Mouse (Mus musculus) embryonic facial prominence, embryonic 10.5 days (tissue): ENCODE data around the gene Snx11. TPM values are rescaled to one million over a fixed set of nuclear protein-coding genes. Genes with fewer than 3 reads are reported as not detected.
"Not testable (repeated sequence)": the region's sequence is repeated elsewhere in the genome, so short reads cannot be mapped to it uniquely, and the experiment has no call there.

Experiments
- DNase-seq: peaks from one replicate; pipeline ENCODE4 v3.0.0-alpha.2; 2017; ENCODE audit warnings: low spot score
- H3K27ac ChIP-seq: fragments of 300-500 bp; sonication (generic); replicated peaks from 2 replicates; pipeline ENCODE4 v1.5.1; 2016; ENCODE audit warnings: mild to moderate bottlenecking
- H3K27me3 ChIP-seq: fragments of 300-500 bp; sonication (generic); replicated peaks from 2 replicates; pipeline ENCODE4 v1.6.1; 2016; ENCODE audit warnings: low read depth, mild to moderate bottlenecking; ENCODE audit not compliant: poor library complexity, severe bottlenecking
- H3K36me3 ChIP-seq: fragments of 300-500 bp; sonication (generic); replicated peaks from 2 replicates; pipeline ENCODE4 v1.6.1; 2016; ENCODE audit warnings: mild to moderate bottlenecking, moderate library complexity
- H3K4me1 ChIP-seq: fragments of 300-500 bp; sonication (generic); 2 replicates; pipeline ENCODE4 v1.6.1; 2016
- H3K4me3 ChIP-seq: fragments of 300-500 bp; sonication (generic); 2 replicates; pipeline ENCODE4 v1.5.1; 2016; ENCODE audit warnings: mild to moderate bottlenecking, moderate library complexity
- H3K9me3 ChIP-seq: fragments of 300-500 bp; sonication (generic); 2 replicates; pipeline ENCODE4 v1.6.1; 2016; ENCODE audit warnings: mild to moderate bottlenecking
- WGBS: fragments of 180-500 bp; shearing (Covaris S2); methylation state at CpG from one replicate; pipeline ENCODE4 v1.1.7; 2016; 5-methylcytosine and 5-hydroxymethylcytosine counted together
- polyA plus RNA-seq: library from polyadenylated mRNA; unstranded; fragments of >200 nt; fragmentation: Nextera tagmentation; extraction: Ambion mirVana; gene quantifications from 2 replicates; pipeline ENCODE4 v1.2.1, GENCODE M21; 2016

The Snx11 gene
- polyA plus RNA-seq, 1 experiment from 2014 or later = 25.5 TPM

- 1% methylated on average over 93 of the region's 93 CpGs for WGBS
- Histone ChIP-seq H3K27ac (peak within 1 kb of the TSS; percentile 100), H3K9me3 (no peaks in the 10 kb centered on the region), H3K4me3 (peak within 1 kb of the TSS; percentile 97), H3K36me3 (peaks cover 28% of the 10 kb centered on the region), H3K4me1 (peaks cover 39% of the 10 kb centered on the region), H3K27me3 (no peaks in the 10 kb centered on the region)
- peak; percentile 95 for DNase-seq
Measured at GRCm38 (mm10) chr11:96788871-96789795, 11.8 kb upstream of the Snx11 start, which contains the start of gene Cbx1. Cbx1 (plus strand) TSS chr11:96789127.

DNA sequence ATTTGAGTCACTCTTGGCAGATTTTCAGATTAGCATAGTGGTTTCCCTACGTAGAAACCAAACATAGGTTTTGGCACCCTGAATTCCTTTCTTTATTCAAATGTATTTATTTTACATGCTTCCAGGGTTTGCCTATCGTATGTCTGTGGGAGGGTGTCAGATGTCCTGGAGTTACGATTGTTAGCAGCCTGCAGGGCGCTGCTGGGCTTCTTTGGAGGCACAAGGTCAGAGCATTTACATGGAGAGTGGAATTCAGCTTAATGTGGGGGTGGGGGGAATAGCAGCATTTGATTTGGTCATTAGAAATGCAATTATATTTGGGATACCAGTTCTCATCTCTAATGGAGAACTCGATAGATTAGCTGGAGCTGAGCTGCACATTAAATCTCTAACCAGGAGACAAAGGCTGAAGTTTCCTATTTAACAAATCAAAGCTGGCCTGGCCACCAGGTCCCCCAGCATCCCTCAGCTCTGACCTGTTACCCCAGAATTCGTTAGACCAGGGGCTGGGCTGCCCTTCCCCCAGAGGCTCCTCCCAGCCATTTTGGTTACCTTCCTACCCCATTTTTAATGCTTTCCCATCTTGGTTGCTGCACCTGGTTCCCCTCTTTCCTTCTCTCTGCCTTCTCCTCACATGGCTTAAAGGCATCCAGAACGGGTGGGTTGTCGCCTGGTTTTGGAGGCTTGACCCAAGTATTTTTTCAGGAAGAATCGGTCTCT, 9.5 kb upstream of the Snx11 start:
- H3K27me3 ChIP-seq = no peaks in the 10 kb centered on the region
- H3K36me3 ChIP-seq = peaks cover 14% of the 10 kb centered on the region
- peaks cover 30% of the 10 kb centered on the region for H3K4me1 ChIP-seq
- 32% methylated on average over 9 of the region's 9 CpGs for WGBS
- no peak overlapping the region for H3K4me3 ChIP-seq
- no peak for DNase-seq
- H3K9me3 ChIP-seq = no peaks in the 10 kb centered on the region
- no peak overlapping the region for H3K27ac ChIP-seq

GRCm38 (mm10) chr11:96784847-96785246, 7.5 kb upstream of the Snx11 start:
- H3K36me3 ChIP-seq, H3K9me3 ChIP-seq, H3K4me1 ChIP-seq, H3K4me3 ChIP-seq, H3K27me3 ChIP-seq, H3K27ac ChIP-seq: not testable (repeated sequence)
- 19% methylated on average over 7 of the region's 7 CpGs for WGBS
- peak; percentile 83 for DNase-seq

GRCm38 (mm10) chr11:96781425-96781824, 4.1 kb upstream of the Snx11 start:
- DNase-seq = no peak
- Histone ChIP-seq H3K4me1 (peaks cover 10% of the 10 kb centered on the region), H3K27me3 (no peaks in the 10 kb centered on the region), H3K27ac (no peak overlapping the region), H3K9me3 (no peaks in the 10 kb centered on the region), H3K36me3 (no peaks in the 10 kb centered on the region), H3K4me3 (no peak overlapping the region)
- 74% methylated on average over 2 of the region's 2 CpGs for WGBS

- Histone ChIP-seq H3K4me3 (no peak overlapping the region), H3K27me3 (no peaks in the 10 kb centered on the region), H3K27ac (no peak overlapping the region), H3K36me3 (no peaks in the 10 kb centered on the region), H3K9me3 (no peaks in the 10 kb centered on the region), H3K4me1 (peaks cover 11% of the 10 kb centered on the region)
- 72% methylated on average over 5 of the region's 5 CpGs for WGBS
- DNase-seq = no peak
Measured at GRCm38 (mm10) chr11:96780306-96780705, 2.9 kb upstream of the Snx11 start.

GRCm38 (mm10) chr11:96778061-96778627, 785 bp upstream of the Snx11 start:
- 71% methylated on average over 10 of the region's 10 CpGs for WGBS
- H3K4me1 ChIP-seq = peaks cover 11% of the 10 kb centered on the region
- peaks cover 11% of the 10 kb centered on the region for H3K36me3 ChIP-seq
- H3K27ac ChIP-seq = peak overlapping the region; percentile 79
- not testable (repeated sequence) for H3K9me3 ChIP-seq, DNase-seq, H3K27me3 ChIP-seq
- H3K4me3 ChIP-seq = peak overlapping the region; percentile 75

DNA sequence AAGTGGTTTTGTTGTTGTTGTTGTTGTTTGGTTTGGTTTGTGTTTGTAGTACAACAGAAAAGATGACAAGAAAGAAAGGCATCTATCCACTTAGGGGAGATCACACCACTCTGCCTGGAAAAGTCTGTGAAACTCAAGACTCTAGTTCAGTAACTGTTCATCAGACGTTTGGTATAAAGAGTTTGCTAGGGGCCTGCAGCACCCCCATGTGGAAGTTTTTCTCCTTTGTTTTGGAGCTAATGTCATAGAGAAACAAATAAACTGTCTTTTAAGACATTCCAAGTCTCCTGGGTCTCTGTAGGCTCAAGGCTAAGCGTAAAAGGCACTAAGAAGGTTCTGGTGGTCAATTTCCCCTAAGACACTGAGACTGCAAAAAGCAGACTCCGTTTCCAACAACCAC, 1.3 kb downstream of the Snx11 start:
- peak overlapping the region; percentile 75 for H3K4me3 ChIP-seq
- no peak overlapping the region for H3K27ac ChIP-seq
- H3K27me3 ChIP-seq = no peaks in the 10 kb centered on the region
- WGBS = 55% methylated on average over 3 of the region's 3 CpGs
- peaks cover 11% of the 10 kb centered on the region for H3K4me1 ChIP-seq
- H3K9me3 ChIP-seq = no peaks in the 10 kb centered on the region
- DNase-seq = no peak
- peaks cover 32% of the 10 kb centered on the region for H3K36me3 ChIP-seq

- Histone ChIP-seq H3K36me3 (peaks cover 36% of the 10 kb centered on the region), H3K9me3 (no peaks in the 10 kb centered on the region), H3K4me1 (peaks cover 11% of the 10 kb centered on the region), H3K4me3 (no peak overlapping the region), H3K27ac (no peak overlapping the region), H3K27me3 (no peaks in the 10 kb centered on the region)
- DNase-seq = no peak
- WGBS = 84% methylated on average over 7 of the region's 7 CpGs
Measured at GRCm38 (mm10) chr11:96775665-96776064, 1.7 kb downstream of the Snx11 start.

GRCm38 (mm10) chr11:96775063-96775462, 2.3 kb downstream of the Snx11 start:
- no peak for DNase-seq
- H3K4me3 ChIP-seq = no peak overlapping the region
- H3K27ac ChIP-seq = no peak overlapping the region
- peaks cover 42% of the 10 kb centered on the region for H3K36me3 ChIP-seq
- H3K9me3 ChIP-seq = no peaks in the 10 kb centered on the region
- H3K27me3 ChIP-seq = no peaks in the 10 kb centered on the region
- peaks cover 11% of the 10 kb centered on the region for H3K4me1 ChIP-seq
- 89% methylated on average over 8 of the region's 8 CpGs for WGBS

- H3K36me3 ChIP-seq = peaks cover 47% of the 10 kb centered on the region
- 85% methylated on average over 3 of the region's 3 CpGs for WGBS
Measured at GRCm38 (mm10) chr11:96774536-96774935, 2.8 kb downstream of the Snx11 start.

GRCm38 (mm10) chr11:96772413-96772812, 4.9 kb downstream of the Snx11 start:
- DNase-seq = no peak
- H3K36me3 ChIP-seq = peaks cover 68% of the 10 kb centered on the region
- peaks cover 18% of the 10 kb centered on the region for H3K4me1 ChIP-seq
- no peak overlapping the region for H3K27ac ChIP-seq
- no peaks in the 10 kb centered on the region for H3K27me3 ChIP-seq
- no peak overlapping the region for H3K4me3 ChIP-seq
- WGBS = 91% methylated on average over 9 of the region's 9 CpGs
- H3K9me3 ChIP-seq = no peaks in the 10 kb centered on the region

More at GRCm38 (mm10) chr11:96774536-96774935, 2.8 kb downstream of the Snx11 start:
- H3K9me3 ChIP-seq = no peaks in the 10 kb centered on the region
- H3K4me3 ChIP-seq = no peak overlapping the region
- DNase-seq = no peak
- peaks cover 11% of the 10 kb centered on the region for H3K4me1 ChIP-seq
- no peaks in the 10 kb centered on the region for H3K27me3 ChIP-seq
- no peak overlapping the region for H3K27ac ChIP-seq

DNA sequence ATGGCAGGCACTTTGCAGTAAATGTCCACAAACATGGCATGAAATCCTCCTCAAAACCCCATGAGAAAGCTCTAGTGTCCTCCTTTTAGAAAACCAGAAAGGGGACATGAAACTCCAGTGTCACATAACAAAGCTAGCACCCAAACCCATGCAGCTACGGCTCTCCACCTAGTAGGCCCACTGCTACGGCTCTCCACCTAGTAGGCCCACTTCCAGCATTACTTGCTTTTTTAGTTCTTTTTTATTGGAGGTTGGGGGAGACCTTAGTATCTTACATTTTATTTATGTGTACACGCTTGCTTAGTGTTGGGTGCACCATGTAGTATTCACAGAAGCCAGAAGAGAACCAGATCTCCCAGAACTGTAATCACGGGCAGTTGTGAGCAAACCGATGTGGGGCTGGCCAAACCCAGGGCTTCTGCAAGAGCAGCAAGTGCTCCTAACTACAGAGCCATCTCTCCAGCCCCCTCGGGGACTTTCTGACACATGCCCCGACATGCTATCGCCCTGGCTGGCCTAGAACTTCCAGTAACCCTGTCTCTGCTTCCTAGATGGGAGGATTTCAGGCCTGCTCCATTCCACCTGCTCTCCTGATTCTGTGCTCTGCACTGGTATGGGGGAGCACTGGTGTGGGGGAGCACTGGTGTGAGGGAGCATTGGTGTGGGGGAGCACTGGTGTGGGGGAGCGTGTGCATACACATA, 5.9 kb downstream of the Snx11 start:
- H3K27me3 ChIP-seq = no peaks in the 10 kb centered on the region
- no peak for DNase-seq
- H3K36me3 ChIP-seq = peaks cover 71% of the 10 kb centered on the region
- H3K4me1 ChIP-seq = peaks cover 21% of the 10 kb centered on the region
- no peak overlapping the region for H3K27ac ChIP-seq
- WGBS = 95% methylated on average over 9 of the region's 9 CpGs
- H3K4me3 ChIP-seq = no peak overlapping the region
- H3K9me3 ChIP-seq = no peaks in the 10 kb centered on the region
